Mouse (Mus musculus) hindbrain, embryonic 12.5 days (tissue): ENCODE measurements around the gene Syt3. TPM values are rescaled to one million over a fixed set of nuclear protein-coding genes. Genes with fewer than 3 reads are reported as not detected.
A peak's percentile ranks its signal among the peaks of the same experiment; 100 is the strongest.

Experiments used
- ATAC-seq: fragments of 200-750 bp; cut with Nextera tagmentation; 2 replicates; pipeline ENCODE4 v1.8.0; 2017; ENCODE audit warnings: moderate TSS enrichment; ENCODE audit not compliant: low FRiP score
- H3K27ac ChIP-seq: fragments of 300-500 bp; sonication (generic); 2 replicates; pipeline ENCODE4 v1.5.1; 2016; ENCODE audit warnings: mild to moderate bottlenecking
- H3K27me3 ChIP-seq: fragments of 300-500 bp; sonication (generic); 2 replicates; pipeline ENCODE4 v1.6.1; 2016; ENCODE audit warnings: mild to moderate bottlenecking
- H3K36me3 ChIP-seq: fragments of 300-500 bp; sonication (generic); 2 replicates; pipeline ENCODE4 v1.6.1; 2016; ENCODE audit warnings: mild to moderate bottlenecking
- H3K4me1 ChIP-seq: fragments of 300-500 bp; sonication (generic); 2 replicates; pipeline ENCODE4 v1.6.1; 2016
- H3K4me2 ChIP-seq: fragments of 300-500 bp; sonication (generic); replicated peaks from 2 replicates; pipeline ENCODE4 v1.6.1; 2016; ENCODE audit warnings: mild to moderate bottlenecking
- H3K4me3 ChIP-seq: fragments of 300-500 bp; sonication (generic); 2 replicates; pipeline ENCODE4 v1.5.1; 2016; ENCODE audit warnings: mild to moderate bottlenecking
- H3K9ac ChIP-seq: fragments of 300-500 bp; sonication (generic); 2 replicates; pipeline ENCODE4 v1.6.1; 2016; ENCODE audit warnings: mild to moderate bottlenecking, moderate library complexity
- H3K9me3 ChIP-seq: fragments of 300-500 bp; sonication (generic); replicated peaks from 2 replicates; pipeline ENCODE4 v1.6.1; 2016; ENCODE audit warnings: mild to moderate bottlenecking
- WGBS: fragments of 180-500 bp; shearing (Covaris S2); methylation state at CpG from one replicate; pipeline ENCODE4 v1.1.7; 2016; 5-methylcytosine and 5-hydroxymethylcytosine counted together
- polyA plus RNA-seq: library from polyadenylated mRNA; unstranded; fragments of >200 nt; fragmentation: Nextera tagmentation; extraction: Ambion mirVana; gene quantifications from 2 replicates; pipeline ENCODE4 v1.2.1, GENCODE M21; 2016

Syt3 gene
- polyA plus RNA-seq = 6.8 and 7.5 TPM in 2 replicates

- peak; percentile 88 for ATAC-seq
- Histone ChIP-seq H3K9me3 (no peaks in the 10 kb centered on the region), H3K4me3 (peak within 1 kb of the TSS; percentile 47), H3K4me1 (peaks cover 9% of the 10 kb centered on the region; the same call in 1 of the 2 replicates), H3K27ac (peak within 1 kb of the TSS; percentile 64; the same call in 1 of the 2 replicates), H3K36me3 (no peaks in the 10 kb centered on the region), H3K4me2 (peak within 1 kb of the TSS; percentile 97), H3K9ac (peak within 1 kb of the TSS; percentile 69), H3K27me3 (peaks cover 11% of the 10 kb centered on the region)
- WGBS = under 1% methylated on average over 26 of the region's 33 CpGs
Observed at GRCm38 (mm10) chr7:44383980-44384715, at the start of gene Syt3. Gene Syt3, plus strand, starts transcription at chr7:44384102.

- peaks cover 64% of the 10 kb centered on the region for H3K27me3 ChIP-seq
- H3K36me3 ChIP-seq = no peaks in the 10 kb centered on the region; the same call in 1 of the 2 replicates
- H3K9ac ChIP-seq = no peak overlapping the region
- WGBS = 64% methylated on average over 14 of the region's 14 CpGs
- H3K4me2 ChIP-seq = no peak overlapping the region
- no peak overlapping the region for H3K4me3 ChIP-seq
- H3K9me3 ChIP-seq = no peaks in the 10 kb centered on the region; the same call in 1 of the 2 replicates
- no peak overlapping the region for H3K27ac ChIP-seq
- ATAC-seq = no peak
- H3K4me1 ChIP-seq = peaks cover 22% of the 10 kb centered on the region
Observed at GRCm38 (mm10) chr7:44334139-44334538, 49.8 kb upstream of the Syt3 start.

GRCm38 (mm10) chr7:44335031-44335878, 48.6 kb upstream of the Syt3 start:
- Histone ChIP-seq H3K9ac (peak overlapping the region; percentile 82), H3K4me2 (peak overlapping the region; percentile 89), H3K4me1 (peaks cover 22% of the 10 kb centered on the region), H3K4me3 (peak overlapping the region; percentile 74), H3K36me3 (no peaks in the 10 kb centered on the region), H3K27me3 (peaks cover 73% of the 10 kb centered on the region), H3K27ac (peak overlapping the region; percentile 93), H3K9me3 (no peaks in the 10 kb centered on the region; the same call in 1 of the 2 replicates)
- WGBS = 5% methylated on average over 23 of the region's 40 CpGs
- peak; percentile 72 for ATAC-seq

- ATAC-seq = peak; percentile 66
Observed at GRCm38 (mm10) chr7:44336046-44337021, 47.6 kb upstream of the Syt3 start.

GRCm38 (mm10) chr7:44337121-44337849, 46.6 kb upstream of the Syt3 start:
- peaks cover 74% of the 10 kb centered on the region for H3K27me3 ChIP-seq
- no peaks in the 10 kb centered on the region; the same call in 1 of the 2 replicates for H3K9me3 ChIP-seq
- ATAC-seq = peak; percentile 2; the same call in 1 of the 2 replicates
- peaks cover 22% of the 10 kb centered on the region for H3K4me1 ChIP-seq
- H3K36me3 ChIP-seq = no peaks in the 10 kb centered on the region
- peak overlapping the region; percentile 93 for H3K27ac ChIP-seq
- peak overlapping the region; percentile 74 for H3K4me3 ChIP-seq
- WGBS = 6% methylated on average over 32 of the region's 32 CpGs
- peak overlapping the region; percentile 82 for H3K9ac ChIP-seq
- peak overlapping the region; percentile 89 for H3K4me2 ChIP-seq

More at GRCm38 (mm10) chr7:44336046-44337021, 47.6 kb upstream of the Syt3 start:
- peaks cover 22% of the 10 kb centered on the region for H3K4me1 ChIP-seq
- peaks cover 74% of the 10 kb centered on the region for H3K27me3 ChIP-seq
- no peaks in the 10 kb centered on the region; the same call in 1 of the 2 replicates for H3K9me3 ChIP-seq
- no peaks in the 10 kb centered on the region for H3K36me3 ChIP-seq
- peak overlapping the region; percentile 93 for H3K27ac ChIP-seq
- H3K4me3 ChIP-seq = peak overlapping the region; percentile 74
- peak overlapping the region; percentile 82 for H3K9ac ChIP-seq
- WGBS = 1% methylated on average over 43 of the region's 54 CpGs
- peak overlapping the region; percentile 89 for H3K4me2 ChIP-seq

GRCm38 (mm10) chr7:44340226-44340625, 43.7 kb upstream of the Syt3 start:
- Histone ChIP-seq H3K27me3 (peaks cover 65% of the 10 kb centered on the region), H3K4me2 (no peak overlapping the region), H3K9me3 (no peaks in the 10 kb centered on the region; the same call in 1 of the 2 replicates), H3K4me1 (peaks cover 19% of the 10 kb centered on the region), H3K27ac (no peak overlapping the region), H3K9ac (no peak overlapping the region), H3K36me3 (peaks cover 19% of the 10 kb centered on the region), H3K4me3 (no peak overlapping the region)
- ATAC-seq = no peak
- WGBS = 71% methylated on average over 6 of the region's 6 CpGs

- no peak overlapping the region for H3K4me3 ChIP-seq
- H3K9me3 ChIP-seq = no peaks in the 10 kb centered on the region
- H3K4me1 ChIP-seq = peaks cover 14% of the 10 kb centered on the region
- ATAC-seq = no peak
- 88% methylated on average over 10 of the region's 10 CpGs for WGBS
- H3K27ac ChIP-seq = no peak overlapping the region
- no peak overlapping the region for H3K4me2 ChIP-seq
- no peak overlapping the region for H3K9ac ChIP-seq
- H3K27me3 ChIP-seq = peaks cover 56% of the 10 kb centered on the region
- H3K36me3 ChIP-seq = peaks cover 28% of the 10 kb centered on the region
Observed at GRCm38 (mm10) chr7:44341119-44341518, 42.8 kb upstream of the Syt3 start.

- ATAC-seq = no peak
- H3K4me3 ChIP-seq = no peak overlapping the region
- peaks cover 31% of the 10 kb centered on the region for H3K36me3 ChIP-seq
- no peak overlapping the region for H3K27ac ChIP-seq
- WGBS = 70% methylated on average over 5 of the region's 5 CpGs
- H3K9ac ChIP-seq = no peak overlapping the region
- H3K4me1 ChIP-seq = peaks cover 8% of the 10 kb centered on the region
- H3K27me3 ChIP-seq = peaks cover 50% of the 10 kb centered on the region
- H3K9me3 ChIP-seq = no peaks in the 10 kb centered on the region
- no peak overlapping the region for H3K4me2 ChIP-seq
Observed at GRCm38 (mm10) chr7:44341714-44342113, 42.2 kb upstream of the Syt3 start.

GRCm38 (mm10) chr7:44343459-44344015, 40.4 kb upstream of the Syt3 start:
- Histone ChIP-seq H3K9ac (no peak overlapping the region), H3K4me3 (no peak overlapping the region), H3K27me3 (peaks cover 41% of the 10 kb centered on the region), H3K36me3 (peaks cover 32% of the 10 kb centered on the region), H3K9me3 (no peaks in the 10 kb centered on the region), H3K4me2 (no peak overlapping the region), H3K4me1 (no peaks in the 10 kb centered on the region), H3K27ac (no peak overlapping the region)
- no peak for ATAC-seq
- 21% methylated on average over 9 of the region's 11 CpGs for WGBS

- 74% methylated on average over 12 of the region's 12 CpGs for WGBS
- H3K27me3 ChIP-seq = peaks cover 41% of the 10 kb centered on the region
- peaks cover 35% of the 10 kb centered on the region for H3K36me3 ChIP-seq
- H3K4me3 ChIP-seq = no peak overlapping the region
- 0 out of 2 replicates have a peak overlapping the region, but pooled peaks have one; percentile 18 for H3K9ac ChIP-seq
- no peak overlapping the region for H3K4me2 ChIP-seq
- no peaks in the 10 kb centered on the region for H3K9me3 ChIP-seq
- H3K4me1 ChIP-seq = no peaks in the 10 kb centered on the region
- no peak overlapping the region for H3K27ac ChIP-seq
- no peak for ATAC-seq
Observed at GRCm38 (mm10) chr7:44344622-44345021, 39.3 kb upstream of the Syt3 start.
